Mouse (Mus musculus) intestine, embryonic 16.5 days (tissue): Measurements from ENCODE around the gene Hyal4. TPM values are rescaled to one million over a fixed set of nuclear protein-coding genes. Genes with fewer than 3 reads are reported as not detected.

ENCODE experiments used
- ATAC-seq: fragments of 200-750 bp; cut with Nextera tagmentation; 2 replicates; pipeline ENCODE4 v1.8.0; 2017; ENCODE audit warnings: moderate TSS enrichment, moderate library complexity
- H3K27ac ChIP-seq: fragments of 300-500 bp; sonication (generic); 2 replicates; pipeline ENCODE4 v1.5.1; 2014; ENCODE audit warnings: mild to moderate bottlenecking, low read length
- H3K27me3 ChIP-seq: fragments of 300-500 bp; sonication (generic); replicated peaks from 2 replicates; pipeline ENCODE4 v1.6.1; 2014; ENCODE audit warnings: low read length, control low read depth, mixed read lengths; ENCODE audit not compliant: control insufficient read depth, insufficient read depth
- H3K36me3 ChIP-seq: fragments of 300-500 bp; sonication (generic); 2 replicates; pipeline ENCODE4 v1.6.1; 2014; ENCODE audit warnings: low read length, control low read depth; ENCODE audit not compliant: control insufficient read depth, insufficient read depth
- H3K4me1 ChIP-seq: fragments of 300-500 bp; sonication (generic); 2 replicates; pipeline ENCODE4 v1.6.1; 2014; ENCODE audit warnings: low read length, control low read depth, mixed read lengths; ENCODE audit not compliant: control insufficient read depth, insufficient read depth
- H3K4me2 ChIP-seq: fragments of 300-500 bp; sonication (generic); 2 replicates; pipeline ENCODE4 v1.6.1; 2014; ENCODE audit warnings: low read depth, low read length, control low read depth
- H3K4me3 ChIP-seq: fragments of 300-500 bp; sonication (generic); 2 replicates; pipeline ENCODE4 v1.5.1; 2014; ENCODE audit warnings: mild to moderate bottlenecking, low read length
- H3K9ac ChIP-seq: fragments of 300-500 bp; sonication (generic); 2 replicates; pipeline ENCODE4 v1.6.1; 2014; ENCODE audit warnings: low read depth, low read length
- H3K9me3 ChIP-seq: fragments of 300-500 bp; sonication (generic); 2 replicates; pipeline ENCODE4 v1.6.1; 2016; ENCODE audit warnings: low read length, control low read depth; ENCODE audit not compliant: control insufficient read depth
- WGBS: fragments of 180-500 bp; shearing (Covaris S2); extraction: QIAGEN DNeasy Blood & Tissue Kit; methylation state at CpG from one replicate; pipeline ENCODE4 v1.1.7; 2014; 5-methylcytosine and 5-hydroxymethylcytosine counted together
- polyA plus RNA-seq: library from polyadenylated mRNA; unstranded; fragments of >200 nt; fragmentation: Nextera tagmentation; extraction: Ambion mirVana; gene quantifications from 2 replicates; pipeline ENCODE4 v1.2.1, GENCODE M21; 2015

Hyal4 gene
- polyA plus RNA-seq = not detected in 2 replicates

- no peaks in the 10 kb centered on the region for H3K27me3 ChIP-seq
- no peak within 1 kb of the TSS for H3K27ac ChIP-seq
- H3K9ac ChIP-seq = no peak within 1 kb of the TSS
- no peak for ATAC-seq
- 80% methylated on average over 4 of the region's 4 CpGs for WGBS
- H3K4me3 ChIP-seq = no peak within 1 kb of the TSS
- no peaks in the 10 kb centered on the region for H3K4me1 ChIP-seq
- H3K4me2 ChIP-seq = no peak within 1 kb of the TSS
- no peaks in the 10 kb centered on the region for H3K9me3 ChIP-seq
- no peaks in the 10 kb centered on the region for H3K36me3 ChIP-seq
Measured at GRCm38 (mm10) chr6:24748029-24748428, at the start of gene Hyal4. TSS of gene Hyal4 (plus strand) at chr6:24748329.

- no peak overlapping the region for H3K4me3 ChIP-seq
- H3K9ac ChIP-seq = no peak overlapping the region
- H3K36me3 ChIP-seq = no peaks in the 10 kb centered on the region
- no peaks in the 10 kb centered on the region for H3K27me3 ChIP-seq
- 58% methylated on average over 5 of the region's 5 CpGs for WGBS
- no peak overlapping the region for H3K4me2 ChIP-seq
- H3K27ac ChIP-seq = peak overlapping the region; percentile 55
- H3K4me1 ChIP-seq = no peaks in the 10 kb centered on the region
- ATAC-seq = peak; percentile 96
- no peaks in the 10 kb centered on the region for H3K9me3 ChIP-seq
Measured at GRCm38 (mm10) chr6:24707090-24707489, 41.0 kb upstream of the Hyal4 start.

DNA sequence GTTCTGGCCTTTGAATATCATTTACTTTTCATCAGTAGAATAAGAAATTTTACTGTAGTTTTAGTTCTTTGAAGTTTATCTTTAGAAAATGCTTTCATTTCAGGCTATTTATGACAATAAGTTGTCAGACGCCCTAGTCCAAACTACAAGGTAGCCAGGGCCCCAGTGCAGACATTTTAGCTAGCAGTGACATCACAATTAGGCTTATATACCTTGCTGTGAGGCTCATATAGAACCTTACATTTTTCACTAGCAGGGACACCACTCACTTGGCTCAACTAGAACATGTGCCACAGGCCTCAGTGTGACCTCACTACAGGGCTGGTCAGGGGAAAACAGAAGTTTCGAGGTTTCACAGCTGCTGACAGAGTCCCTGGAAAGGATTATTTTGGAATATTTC lies 40.6 kb upstream of the Hyal4 start:
- Histone ChIP-seq H3K4me1 (no peaks in the 10 kb centered on the region), H3K4me2 (no peak overlapping the region), H3K36me3 (no peaks in the 10 kb centered on the region), H3K9me3 (no peaks in the 10 kb centered on the region), H3K27me3 (no peaks in the 10 kb centered on the region), H3K9ac (no peak overlapping the region), H3K4me3 (no peak overlapping the region), H3K27ac (peak overlapping the region; percentile 38; the same call in 1 of the 2 replicates)
- peak; percentile 72 for ATAC-seq
- WGBS = 61% methylated on average over 2 of the region's 2 CpGs

- Histone ChIP-seq H3K4me2 (no peak overlapping the region), H3K36me3 (no peaks in the 10 kb centered on the region), H3K9ac (no peak overlapping the region), H3K4me1 (no peaks in the 10 kb centered on the region), H3K27ac (no peak overlapping the region), H3K9me3 (no peaks in the 10 kb centered on the region), H3K27me3 (no peaks in the 10 kb centered on the region), H3K4me3 (no peak overlapping the region)
- 24% methylated on average over 13 of the region's 13 CpGs for WGBS
- ATAC-seq = no peak
Measured at GRCm38 (mm10) chr6:24721317-24722099, 26.6 kb upstream of the Hyal4 start.

- Histone ChIP-seq H3K4me1 (no peaks in the 10 kb centered on the region), H3K4me3 (no peak overlapping the region), H3K4me2 (no peak overlapping the region), H3K9ac (no peak overlapping the region), H3K27me3 (no peaks in the 10 kb centered on the region), H3K36me3 (no peaks in the 10 kb centered on the region), H3K9me3 (no peaks in the 10 kb centered on the region), H3K27ac (no peak overlapping the region)
- ATAC-seq = no peak
- 100% methylated on average over 1 of the region's 1 CpGs for WGBS
Measured at GRCm38 (mm10) chr6:24728130-24728529, 20.0 kb upstream of the Hyal4 start.

GRCm38 (mm10) chr6:24732945-24733344 lies 15.2 kb upstream of the Hyal4 start, which contains the start of gene Hyal6:
TSS of gene Hyal6 (plus strand) at chr6:24733245.
- no peak within 1 kb of the TSS for H3K9ac ChIP-seq
- 86% methylated on average over 3 of the region's 3 CpGs for WGBS
- no peak for ATAC-seq

DNA sequence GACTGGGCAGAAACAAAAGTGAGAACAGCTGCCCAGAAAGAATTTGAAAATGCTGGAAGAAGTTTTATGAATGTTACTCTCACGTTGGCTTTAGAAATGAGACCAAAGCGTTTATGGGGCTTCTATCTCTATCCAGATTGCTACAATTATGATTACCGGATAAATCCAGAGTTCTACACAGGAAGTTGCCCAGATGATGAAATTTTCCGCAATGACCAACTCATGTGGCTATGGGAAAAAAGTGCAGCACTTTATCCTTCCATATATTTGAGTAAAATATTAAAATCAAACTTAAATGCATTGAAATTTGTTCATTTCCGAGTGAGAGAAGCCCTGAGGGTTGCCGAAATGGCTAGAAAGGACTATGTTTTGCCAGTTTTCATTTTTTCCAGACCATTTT lies 13.6 kb upstream of the Hyal4 start:
- 86% methylated on average over 6 of the region's 6 CpGs for whole genome bisulfite sequencing
- no peak overlapping the region for H3K4me2 ChIP-seq
- H3K9me3 ChIP-seq = no peaks in the 10 kb centered on the region
- no peak overlapping the region for H3K27ac ChIP-seq
- H3K4me3 ChIP-seq = no peak overlapping the region
- ATAC-seq = no peak
- H3K27me3 ChIP-seq = no peaks in the 10 kb centered on the region
- H3K9ac ChIP-seq = no peak overlapping the region
- H3K4me1 ChIP-seq = no peaks in the 10 kb centered on the region
- H3K36me3 ChIP-seq = no peaks in the 10 kb centered on the region

More at GRCm38 (mm10) chr6:24732945-24733344, 15.2 kb upstream of the Hyal4 start, which contains the start of gene Hyal6:
- Histone ChIP-seq H3K4me2 (no peak within 1 kb of the TSS), H3K9me3 (no peaks in the 10 kb centered on the region), H3K4me3 (no peak within 1 kb of the TSS), H3K4me1 (no peaks in the 10 kb centered on the region), H3K27me3 (no peaks in the 10 kb centered on the region), H3K36me3 (no peaks in the 10 kb centered on the region), H3K27ac (no peak within 1 kb of the TSS)

GRCm38 (mm10) chr6:24759281-24759680 lies 11.2 kb downstream of the Hyal4 start:
- ATAC-seq = no peak

GRCm38 (mm10) chr6:24766261-24766660 lies 18.1 kb downstream of the Hyal4 start:
- Histone ChIP-seq H3K4me1 (no peaks in the 10 kb centered on the region), H3K36me3 (no peaks in the 10 kb centered on the region), H3K9me3 (no peaks in the 10 kb centered on the region), H3K4me3 (no peak overlapping the region), H3K4me2 (no peak overlapping the region), H3K9ac (no peak overlapping the region), H3K27me3 (no peaks in the 10 kb centered on the region), H3K27ac (no peak overlapping the region)
- WGBS = 78% methylated on average over 2 of the region's 2 CpGs
- ATAC-seq = no peak

More at GRCm38 (mm10) chr6:24759281-24759680, 11.2 kb downstream of the Hyal4 start:
- Histone ChIP-seq H3K4me1 (no peaks in the 10 kb centered on the region), H3K27ac (no peak overlapping the region), H3K36me3 (no peaks in the 10 kb centered on the region), H3K4me3 (no peak overlapping the region), H3K4me2 (no peak overlapping the region), H3K27me3 (no peaks in the 10 kb centered on the region), H3K9ac (no peak overlapping the region), H3K9me3 (no peaks in the 10 kb centered on the region)
- 91% methylated on average over 3 of the region's 3 CpGs for WGBS
